ENCODE assay signal across 11 mouse cellular contexts in the genomic region with DNA sequence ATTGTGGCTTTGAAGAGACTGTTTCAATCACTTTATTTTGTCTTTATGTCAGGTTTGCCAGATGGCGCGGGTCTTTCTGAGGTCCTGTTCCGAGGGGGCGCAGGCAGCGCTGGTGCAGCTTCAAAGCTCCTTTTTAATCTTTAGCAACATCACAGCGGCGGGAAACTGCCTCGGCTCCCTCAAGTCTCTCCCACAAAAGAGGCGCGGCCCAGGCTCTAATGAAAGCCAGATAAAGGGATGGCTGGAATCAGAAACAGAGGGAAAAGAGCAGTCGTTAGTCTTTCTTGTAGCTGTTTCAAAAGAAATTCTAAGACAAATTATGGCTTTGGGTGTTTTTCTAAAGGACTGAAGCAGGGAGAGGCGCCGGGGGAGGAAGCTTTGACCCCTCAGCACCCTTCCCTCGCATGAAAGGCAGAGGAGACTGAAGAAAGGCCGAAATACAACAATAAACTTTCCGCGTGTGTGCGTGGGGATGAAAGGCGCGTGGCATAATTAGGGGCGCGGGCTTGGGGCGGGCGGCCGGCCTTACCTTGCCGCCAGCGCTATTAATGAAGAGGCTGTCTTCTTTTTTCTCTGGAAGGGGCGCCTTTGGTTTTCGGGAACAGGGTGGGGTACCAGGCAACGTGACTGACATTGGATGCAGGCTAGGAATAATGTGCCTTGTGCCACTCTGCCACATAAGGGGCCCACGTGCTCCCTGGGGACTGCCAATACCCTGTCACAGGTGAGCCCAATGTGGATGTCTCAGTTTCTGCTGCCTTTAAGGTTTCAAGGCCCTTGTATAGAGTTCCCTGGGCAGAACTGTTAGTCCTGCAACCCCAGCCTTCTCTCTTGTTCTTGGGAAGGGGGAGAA. TPM values are rescaled to one million over a fixed set of nuclear protein-coding genes. Genes with fewer than 3 reads are reported as not detected.
A peak's percentile ranks its signal among the peaks of the same experiment; 100 is the strongest.
DNase-seq lines count a peak whose midpoint lies in the region; ATAC-seq and TF ChIP-seq lines count a peak whose summit lies in the region.
"Had no signal": no experiment of that assay in that cellular context is flagged by ENCODE, and none has a peak within 500 bp of the region (broad histone marks: within the 10 kb centered on the region; RNA-seq: fewer than 3 reads in every experiment).

No protein-coding gene starts in this region.

- no peak overlapping the region for H3K4me2 ChIP-seq in midbrain, postnatal 0 days (ENCODE audit: low read depth, low read length, poor library complexity, severe bottlenecking)
- H3K4me2 ChIP-seq in forebrain, embryonic 14.5 days (ENCODE audit: low read length): peak overlapping the region; percentile 20; the same call in 1 of the 2 replicates
- no peak overlapping the region for H3K4me2 ChIP-seq in midbrain, embryonic 14.5 days (ENCODE audit: low read length)
- H3K4me2 ChIP-seq: heart, embryonic 15.5 days had no signal

- 68% methylated on average over 31 of the region's 31 CpGs for WGBS in midbrain, embryonic 10.5 days
- WGBS in midbrain, postnatal 0 days: 46% methylated on average over 31 of the region's 31 CpGs
- 24% methylated on average over 31 of the region's 31 CpGs for WGBS in forebrain, embryonic 14.5 days
- 58% methylated on average over 31 of the region's 31 CpGs for WGBS in midbrain, embryonic 14.5 days

- ATAC-seq in midbrain, postnatal 0 days (ENCODE audit: low FRiP score): no peak
- peak; percentile 58 for ATAC-seq in forebrain, embryonic 14.5 days
- no peak for ATAC-seq in midbrain, embryonic 14.5 days (ENCODE audit: low FRiP score, low TSS enrichment)
- no peak for ATAC-seq in CD4-positive, CD25-positive, alpha-beta regulatory T cell, adult 4 months
- ATAC-seq: liver, postnatal 0 days had no signal

- peak; percentile 33 for DNase-seq in midbrain, embryonic 10.5 days (ENCODE audit: low spot score)
- no peak for DNase-seq in midbrain, postnatal 0 days (ENCODE audit: low spot score)
- peak; percentile 36 for DNase-seq in embryo, embryonic 9.5 days (ENCODE audit: extremely low spot score)
- DNase-seq in forebrain, embryonic 14.5 days (ENCODE audit: low spot score): peak; percentile 80
- DNase-seq in midbrain, embryonic 14.5 days: peak; percentile 69
- no peak for DNase-seq in liver
- DNase-seq: gastrocnemius, adult 2 months; kidney, adult 18-20 months; liver, postnatal 0 days had no signal

- no peak for TF ChIP-seq CTCF in midbrain, postnatal 0 days (IDR thresholded peaks at IDR 0.05)

- no peak overlapping the region for H3K9ac ChIP-seq in midbrain, postnatal 0 days (replicated peaks; ENCODE audit: low read length, poor library complexity, severe bottlenecking)
- H3K9ac ChIP-seq in forebrain, embryonic 14.5 days (ENCODE audit: low read length): 0 out of 2 replicates have a peak overlapping the region, but pooled peaks have one; percentile 21
- no peak overlapping the region for H3K9ac ChIP-seq in midbrain, embryonic 14.5 days (replicated peaks; ENCODE audit: low read length)
- H3K9ac ChIP-seq: heart, embryonic 15.5 days; liver, postnatal 0 days had no signal

- peak overlapping the region; percentile 75 for H3K27ac ChIP-seq in midbrain, embryonic 10.5 days (replicated peaks)
- no peak overlapping the region for H3K27ac ChIP-seq in midbrain, postnatal 0 days (ENCODE audit: low read depth, low read length)
- H3K27ac ChIP-seq in forebrain, embryonic 14.5 days (ENCODE audit: low read depth, low read length): peak overlapping the region; percentile 52
- no peak overlapping the region; the same call in 1 of the 2 replicates for H3K27ac ChIP-seq in midbrain, embryonic 14.5 days (replicated peaks; ENCODE audit: low read depth, low read length)
- H3K27ac ChIP-seq: gastrocnemius, adult 2 months; heart, embryonic 15.5 days had no signal

- H3K4me3 ChIP-seq in midbrain, embryonic 10.5 days: 0 out of 2 replicates have a peak overlapping the region, but pooled peaks have one; percentile 4
- H3K4me3 ChIP-seq in midbrain, postnatal 0 days (ENCODE audit: low read depth, low read length): no peak overlapping the region
- H3K4me3 ChIP-seq in forebrain, embryonic 14.5 days (ENCODE audit: low read depth, low read length): no peak overlapping the region
- H3K4me3 ChIP-seq in midbrain, embryonic 14.5 days (replicated peaks; ENCODE audit: low read depth, low read length): no peak overlapping the region
- H3K4me3 ChIP-seq: gastrocnemius, adult 2 months; heart, embryonic 15.5 days had no signal

- peaks cover 20% of the 10 kb centered on the region; the same call in 1 of the 2 replicates for H3K27me3 ChIP-seq in midbrain, embryonic 10.5 days (ENCODE audit: low read depth, poor library complexity, severe bottlenecking)
- H3K27me3 ChIP-seq in midbrain, postnatal 0 days (ENCODE audit: insufficient read depth, low read length): no peaks in the 10 kb centered on the region
- no peaks in the 10 kb centered on the region for H3K27me3 ChIP-seq in forebrain, embryonic 14.5 days (replicated peaks; ENCODE audit: control insufficient read depth, insufficient read depth, low read length)
- no peaks in the 10 kb centered on the region for H3K27me3 ChIP-seq in midbrain, embryonic 14.5 days (ENCODE audit: control insufficient read depth, insufficient read depth, low read length)
- H3K27me3 ChIP-seq: heart, embryonic 15.5 days had no signal

- no peaks in the 10 kb centered on the region for H3K36me3 ChIP-seq in midbrain, embryonic 10.5 days
- H3K36me3 ChIP-seq in midbrain, postnatal 0 days (ENCODE audit: insufficient read depth, low read length): no peaks in the 10 kb centered on the region
- no peaks in the 10 kb centered on the region for H3K36me3 ChIP-seq in forebrain, embryonic 14.5 days (ENCODE audit: control insufficient read depth, insufficient read depth, low read length)
- H3K36me3 ChIP-seq in midbrain, embryonic 14.5 days (ENCODE audit: control insufficient read depth, insufficient read depth, low read length): no peaks in the 10 kb centered on the region
- H3K36me3 ChIP-seq: heart, embryonic 15.5 days had no signal

- peaks cover 15% of the 10 kb centered on the region for H3K4me1 ChIP-seq in midbrain, embryonic 10.5 days
- no peaks in the 10 kb centered on the region for H3K4me1 ChIP-seq in midbrain, postnatal 0 days (ENCODE audit: insufficient read depth, low read length)
- peaks cover 9% of the 10 kb centered on the region for H3K4me1 ChIP-seq in forebrain, embryonic 14.5 days (ENCODE audit: control insufficient read depth, insufficient read depth, low read length)
- peaks cover 3% of the 10 kb centered on the region; the same call in 1 of the 2 replicates for H3K4me1 ChIP-seq in midbrain, embryonic 14.5 days (ENCODE audit: control insufficient read depth, insufficient read depth, low read length)

- H3K9me3 ChIP-seq in midbrain, embryonic 10.5 days (replicated peaks): no peaks in the 10 kb centered on the region
- H3K9me3 ChIP-seq in midbrain, postnatal 0 days (ENCODE audit: low read length): no peaks in the 10 kb centered on the region
- no peaks in the 10 kb centered on the region for H3K9me3 ChIP-seq in forebrain, embryonic 14.5 days (replicated peaks; ENCODE audit: control insufficient read depth, low read length)
- no peaks in the 10 kb centered on the region for H3K9me3 ChIP-seq in midbrain, embryonic 14.5 days (ENCODE audit: control insufficient read depth, low read length)
- H3K9me3 ChIP-seq: heart, embryonic 15.5 days had no signal

RNA-seq across cellular contexts. Expression of gene Brd7, which starts 20.5 kb away (rescaled TPM):
- polyA plus RNA-seq in midbrain, embryonic 10.5 days (2016; fragmentation: Nextera tagmentation; extraction: Ambion mirVana): 76.9 and 82.6 TPM in 2 replicates
- 29.7 and 35.6 TPM in 2 replicates for total RNA-seq in midbrain, postnatal 0 days (2014; rRNA removed)
- polyA plus RNA-seq in midbrain, postnatal 0 days (2015; fragmentation: Nextera tagmentation; extraction: Ambion mirVana): 55.0 and 60.7 TPM in 2 replicates
- polyA plus RNA-seq in forebrain, embryonic 14.5 days (2014; fragmentation: Nextera tagmentation; extraction: Ambion mirVana): 48.0 and 57.8 TPM in 2 replicates
- polyA plus RNA-seq in midbrain, embryonic 14.5 days (2014; fragmentation: Nextera tagmentation; extraction: Ambion mirVana): 60.3 and 82.5 TPM in 2 replicates
- polyA plus RNA-seq in CD4-positive, CD25-positive, alpha-beta regulatory T cell, adult 4 months (2017; shearing (Covaris generic)): 10 to 100 TPM; 52.6 to 52.9 TPM

Comparison
In these comparisons a context has a peak if more than half of its experiments do, and no peak if none do; other contexts are left out.
1. DNase-seq: peak in midbrain, embryonic 10.5 days (single experiment), embryo, embryonic 9.5 days (single experiment), forebrain, embryonic 14.5 days (single experiment) and midbrain, embryonic 14.5 days (single experiment); none in midbrain, postnatal 0 days (single experiment) and liver (single experiment).
2. H3K27ac ChIP-seq: peak in midbrain, embryonic 10.5 days (single experiment) and forebrain, embryonic 14.5 days (single experiment); none in midbrain, postnatal 0 days (single experiment) and midbrain, embryonic 14.5 days (single experiment).